Mouse (Mus musculus): ENCODE results near the gene Glycam1. TPM values are rescaled to one million over a fixed set of nuclear protein-coding genes. Genes with fewer than 3 reads are reported as not detected.

Gene Glycam1
- total and polyA plus RNA-seq, 3 experiments: not detected

GRCm38 (mm10) chr15:103522458-103523099 lies 42.3 kb downstream of the Glycam1 start:
- Histone ChIP-seq H3K27ac (ENCODE audit: control insufficient read depth, low read depth, low read length) (no peak overlapping the region), H3K36me3 (ENCODE audit: control insufficient read depth in 1 of 2, insufficient read depth in 2 of 2, low read length in 2 of 2) (no peaks in the 10 kb centered on the region), H3K27me3 (ENCODE audit: control insufficient read depth in 1 of 2, insufficient read depth in 2 of 2, low read length in 2 of 2) (no peaks in the 10 kb centered on the region), H3K9ac (ENCODE audit: control insufficient read depth, low read depth, low read length, poor library complexity, severe bottlenecking) (no peak overlapping the region), H3K4me1 (ENCODE audit: control insufficient read depth in 1 of 2, insufficient read depth in 2 of 2, low read length in 2 of 2) (no peaks in the 10 kb centered on the region), H3K4me3 (ENCODE audit: control insufficient read depth in 1 of 2, insufficient read depth in 1 of 2, low read depth in 2 of 2, low read length in 2 of 2) (no peak overlapping the region), H3K9me3 (replicated peaks; ENCODE audit: insufficient read depth, low read length) (no peaks in the 10 kb centered on the region), H3K79me2 (ENCODE audit: control insufficient read depth, insufficient read depth, low read length, poor library complexity) (no peaks in the 10 kb centered on the region)
- DNase-seq (ENCODE audit: low read depth, low spot score): no peak
- TF ChIP-seq ETS1 (IDR thresholded peaks at IDR 0.05; ENCODE audit: low read depth, low read length) (no peak), ZKSCAN1 (IDR thresholded peaks at IDR 0.05; ENCODE audit: low read depth, low read length) (no peak), TCF12 (IDR thresholded peaks at IDR 0.05; ENCODE audit: low read depth, low read length) (no peak), TAL1 (IDR thresholded peaks at IDR 0.05; ENCODE audit: low read length) (no peak), CHD1 (IDR thresholded peaks at IDR 0.05; ENCODE audit: low read depth, low read length) (no peak), CHD2 (IDR thresholded peaks at IDR 0.05; ENCODE audit: low read length) (no peak), MXI1 (IDR thresholded peaks at IDR 0.05; ENCODE audit: low read depth, low read length) (no peak), USF2 (IDR thresholded peaks at IDR 0.05; ENCODE audit: borderline replicate concordance in 1 of 2, insufficient read depth in 1 of 2, low read depth in 1 of 2, low read length in 2 of 2) (no peak), ELF1 (IDR thresholded peaks at IDR 0.05; ENCODE audit: low read depth, low read length) (no peak), RAD21 (IDR thresholded peaks at IDR 0.05; ENCODE audit: low read depth, low read length) (no peak)

GRCm38 (mm10) chr15:103519386-103520378 lies 45.2 kb downstream of the Glycam1 start:
- Histone ChIP-seq H3K27ac (ENCODE audit: control insufficient read depth, low read depth, low read length) (no peak overlapping the region), H3K9me3 (replicated peaks; ENCODE audit: insufficient read depth, low read length) (no peaks in the 10 kb centered on the region), H3K9ac (ENCODE audit: control insufficient read depth, low read depth, low read length, poor library complexity, severe bottlenecking) (no peak overlapping the region), H3K36me3 (ENCODE audit: control insufficient read depth in 1 of 2, insufficient read depth in 2 of 2, low read length in 2 of 2) (no peaks in the 10 kb centered on the region), H3K27me3 (ENCODE audit: control insufficient read depth in 1 of 2, insufficient read depth in 2 of 2, low read length in 2 of 2) (no peaks in the 10 kb centered on the region), H3K4me3 (ENCODE audit: control insufficient read depth in 1 of 2, insufficient read depth in 1 of 2, low read depth in 2 of 2, low read length in 2 of 2) (no peak overlapping the region), H3K79me2 (ENCODE audit: control insufficient read depth, insufficient read depth, low read length, poor library complexity) (no peaks in the 10 kb centered on the region), H3K4me1 (ENCODE audit: control insufficient read depth in 1 of 2, insufficient read depth in 2 of 2, low read length in 2 of 2) (no peaks in the 10 kb centered on the region)
- TF ChIP-seq MYC (IDR thresholded peaks at IDR 0.05; ENCODE audit: low read depth, low read length) (no peak), MEF2A (IDR thresholded peaks at IDR 0.05; ENCODE audit: extremely low read depth, insufficient replicate concordance, low read depth, low read length, poor library complexity, severe bottlenecking) (no peak), USF2 (IDR thresholded peaks at IDR 0.05; ENCODE audit: borderline replicate concordance in 1 of 2, insufficient read depth in 1 of 2, low read depth in 1 of 2, low read length in 2 of 2) (no peak), ZMIZ1 (IDR thresholded peaks at IDR 0.05; ENCODE audit: low read depth, low read length) (no peak), HCFC1 (IDR thresholded peaks at IDR 0.05; ENCODE audit: low read depth, low read length) (no peak), MAFK (IDR thresholded peaks at IDR 0.05; ENCODE audit: borderline replicate concordance, low read depth, low read length) (no peak), EP300 (IDR thresholded peaks at IDR 0.05; ENCODE audit: low read depth in 1 of 2, low read length in 2 of 2) (no peak), POLR2AphosphoS5 (IDR thresholded peaks at IDR 0.05; ENCODE audit: borderline replicate concordance, low read depth, low read length) (no peak), MAX (IDR thresholded peaks at IDR 0.05; ENCODE audit: low read length) (no peak), MAZ (IDR thresholded peaks at IDR 0.05; ENCODE audit: low read depth, low read length) (no peak), CHD1 (IDR thresholded peaks at IDR 0.05; ENCODE audit: low read depth, low read length) (no peak)
- no peak for DNase-seq (ENCODE audit: low read depth, low spot score)

All from MEL (cell line).